Mouse (Mus musculus) ES-Bruce4 (cell line): ENCODE results near the gene Krtcap3. TPM values are rescaled to one million over a fixed set of nuclear protein-coding genes. Genes with fewer than 3 reads are reported as not detected.

Experiments used
- H3K27ac ChIP-seq: 2 replicates; pipeline ENCODE4 v1.5.1; 2012; ENCODE audit warnings: low read length, inconsistent platforms; ENCODE audit not compliant: insufficient read depth
- H3K27me3 ChIP-seq: 2 replicates; pipeline ENCODE4 v1.6.1; 2012; ENCODE audit warnings: mild to moderate bottlenecking, low read length, inconsistent platforms; ENCODE audit not compliant: control insufficient read depth, poor library complexity, insufficient read depth, severe bottlenecking
- H3K36me3 ChIP-seq: 2 replicates; pipeline ENCODE4 v1.6.1; 2012; ENCODE audit warnings: inconsistent platforms, mild to moderate bottlenecking, low read length, moderate library complexity; ENCODE audit not compliant: control insufficient read depth, poor library complexity, insufficient read depth, severe bottlenecking
- H3K4me1 ChIP-seq: one replicate; pipeline ENCODE4 v1.8.1; 2011; ENCODE audit warnings: low read length; ENCODE audit not compliant: control insufficient read depth, insufficient read depth
- H3K4me3 ChIP-seq: 2 replicates; pipeline ENCODE4 v1.5.1; 2011; ENCODE audit warnings: low read depth, mild to moderate bottlenecking, low read length
- H3K9ac ChIP-seq: 2 replicates; pipeline ENCODE4 v1.6.1; 2012; ENCODE audit warnings: low read depth, mild to moderate bottlenecking, inconsistent platforms; ENCODE audit not compliant: poor library complexity, severe bottlenecking
- H3K9me3 ChIP-seq: replicated peaks from 2 replicates; pipeline ENCODE4 v1.6.1; 2012; ENCODE audit warnings: mild to moderate bottlenecking, low read length, inconsistent platforms; ENCODE audit not compliant: control insufficient read depth, poor library complexity, insufficient read depth, severe bottlenecking
- CTCF ChIP-seq: IDR thresholded peaks from one replicate; pipeline ENCODE4 v1.8.1; 2011; ENCODE audit warnings: low read depth, low read length
- EP300 ChIP-seq: IDR thresholded peaks from 2 replicates; pipeline ENCODE4 v1.6.1; 2011; ENCODE audit warnings: low read depth, low read length; ENCODE audit not compliant: insufficient read depth
- POLR2A ChIP-seq: IDR thresholded peaks from one replicate; pipeline ENCODE4 v1.8.1; 2011; ENCODE audit warnings: low read length; ENCODE audit not compliant: insufficient read depth
- polyA plus RNA-seq: library from polyadenylated mRNA; stranded (reverse); fragments of >200 nt; gene quantifications from 2 replicates; pipeline ENCODE4 v1.2.4, GENCODE M21; 2011; ENCODE audit warnings: low read depth; ENCODE audit not compliant: missing spikeins, insufficient read depth, insufficient read length

Gene Krtcap3
- polyA plus RNA-seq, 1 experiment: 17.4 TPM

DNA sequence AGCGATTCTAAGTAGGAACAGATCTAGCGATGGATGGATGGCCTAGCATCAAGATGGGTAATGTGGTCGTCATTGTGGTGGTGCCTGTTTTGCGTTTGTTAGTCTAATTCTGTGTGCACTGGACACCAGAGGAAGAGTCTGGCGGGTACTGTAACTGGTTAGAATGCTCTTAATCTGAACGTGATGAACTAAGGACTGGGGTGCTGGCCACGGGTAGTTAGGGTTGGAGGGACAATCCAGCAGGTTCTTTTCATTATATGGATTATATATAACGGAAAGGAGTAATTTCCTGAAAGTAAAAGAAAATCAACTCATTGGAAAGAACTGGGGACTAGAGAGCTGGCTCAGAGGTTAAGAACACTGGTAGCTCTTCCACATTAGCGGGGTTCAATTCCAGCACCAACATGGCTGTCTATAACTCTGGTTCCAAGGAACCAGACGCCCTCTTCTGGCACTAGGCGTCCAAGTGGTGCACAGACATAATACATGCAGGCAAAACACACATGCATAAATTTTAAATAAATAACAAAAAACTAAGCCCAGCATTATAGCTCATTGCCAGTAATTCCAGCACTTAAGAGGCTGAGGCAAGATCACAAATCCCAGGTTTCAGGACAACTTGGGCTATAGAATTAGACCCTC is 30.1 kb upstream of the Krtcap3 start:
- H3K4me3 ChIP-seq: peak overlapping the region; percentile 96
- peak overlapping the region; percentile 94 for H3K9ac ChIP-seq
- peak overlapping the region; percentile 85 for H3K27ac ChIP-seq
- no peaks in the 10 kb centered on the region for H3K4me1 ChIP-seq
- H3K36me3 ChIP-seq: no peaks in the 10 kb centered on the region
- TF ChIP-seq EP300: no peak
- TF ChIP-seq CTCF: peak; percentile 53
- TF ChIP-seq POLR2A: no peak
- H3K27me3 ChIP-seq: no peaks in the 10 kb centered on the region
- no peaks in the 10 kb centered on the region for H3K9me3 ChIP-seq

DNA sequence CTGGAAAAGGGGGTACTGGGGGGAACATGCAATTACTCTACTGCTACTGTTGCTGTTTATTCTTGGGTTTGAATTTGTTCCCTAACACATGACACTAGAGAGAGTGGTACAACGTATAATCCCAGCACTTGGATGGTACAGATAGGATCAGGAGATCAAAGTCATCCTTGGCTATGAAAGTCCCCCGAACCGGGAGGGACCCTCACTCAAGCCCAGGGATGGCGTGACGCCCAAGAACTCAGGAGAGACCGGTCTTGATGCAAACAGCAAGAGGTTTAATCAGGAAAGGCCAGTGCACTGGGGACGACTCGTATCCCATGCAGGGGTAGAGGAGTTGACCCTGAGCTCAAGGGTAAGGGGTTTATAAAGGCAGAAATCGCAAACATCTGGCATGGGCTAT is 28.8 kb upstream of the Krtcap3 start:
- H3K4me1 ChIP-seq: no peaks in the 10 kb centered on the region
- H3K27me3 ChIP-seq: no peaks in the 10 kb centered on the region
- no peak overlapping the region for H3K27ac ChIP-seq
- TF ChIP-seq POLR2A (no peak), EP300 (no peak), CTCF (no peak)
- H3K4me3 ChIP-seq: no peak overlapping the region
- H3K9me3 ChIP-seq: no peaks in the 10 kb centered on the region
- no peaks in the 10 kb centered on the region for H3K36me3 ChIP-seq
- no peak overlapping the region for H3K9ac ChIP-seq

DNA sequence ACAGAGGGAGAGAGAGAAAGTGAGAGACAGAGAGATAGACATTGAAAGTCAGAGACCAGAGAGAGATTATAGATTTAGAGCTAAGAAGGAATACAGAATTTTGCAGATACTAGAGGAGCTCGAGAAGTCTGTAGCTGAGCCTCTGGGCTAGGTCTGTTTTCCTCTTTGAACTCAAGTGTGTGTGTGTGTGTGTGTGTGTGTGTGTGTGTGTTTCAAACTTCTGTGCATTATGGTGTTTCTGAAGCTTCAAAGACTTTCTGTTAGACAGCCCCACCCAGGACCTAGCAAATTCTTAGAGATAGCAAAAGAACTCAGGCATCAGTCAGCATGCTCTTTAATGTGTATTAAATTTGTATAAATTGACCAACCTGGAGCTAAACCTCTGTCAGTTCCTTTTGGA is 24.9 kb upstream of the Krtcap3 start:
- H3K4me3 ChIP-seq: no peak overlapping the region
- TF ChIP-seq POLR2A: no peak
- no peak for TF ChIP-seq CTCF
- TF ChIP-seq EP300: no peak
- H3K4me1 ChIP-seq: no peaks in the 10 kb centered on the region

DNA sequence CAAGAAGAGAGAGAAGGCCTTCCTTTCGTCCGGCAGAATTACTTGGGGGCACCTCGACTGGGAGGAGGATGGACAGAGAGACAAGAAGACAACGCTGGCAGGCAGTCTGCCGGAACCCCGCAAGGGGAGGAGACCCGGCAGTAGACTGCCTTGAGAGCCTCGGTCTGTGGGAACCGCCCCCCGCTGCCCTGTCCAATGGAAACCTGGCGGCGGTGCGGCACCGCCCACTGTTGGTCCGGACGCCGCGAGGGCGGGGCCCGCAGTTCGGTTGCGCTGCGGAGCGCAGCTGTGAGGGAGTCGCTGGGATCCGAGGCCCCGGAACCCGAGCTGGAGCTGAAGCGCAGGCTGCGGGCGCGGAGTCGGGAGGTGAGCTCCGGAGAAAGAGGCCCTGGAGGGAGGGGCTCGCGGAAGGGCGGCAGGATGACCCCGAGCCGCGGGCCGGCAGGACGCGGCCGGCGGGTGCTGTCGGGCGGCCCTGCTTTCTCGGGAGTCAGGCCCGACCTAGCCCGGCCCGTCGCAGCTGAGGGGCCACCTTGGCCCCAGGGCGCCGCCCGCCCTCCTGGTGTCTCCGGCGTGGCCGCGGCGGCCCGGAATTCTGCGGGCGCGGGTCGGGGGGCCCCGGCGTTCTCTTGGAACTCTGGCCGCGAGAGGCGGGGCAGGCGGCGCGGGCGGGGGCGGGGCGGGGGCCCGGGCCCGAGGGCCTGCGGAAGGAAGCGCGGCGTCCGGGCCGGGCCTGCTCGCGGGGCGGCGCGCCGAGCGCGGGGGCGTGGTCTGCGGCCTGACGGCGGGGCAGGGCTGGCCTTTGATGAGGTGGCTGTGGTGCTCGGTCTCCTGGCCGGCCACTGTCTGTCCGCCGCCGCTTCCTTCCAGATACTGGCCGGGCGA is 10.6 kb upstream of the Krtcap3 start, which contains the start of the genes Nrbp1 and Gm9970:
Gene Nrbp1, plus strand, starts transcription at position 228 of the 885 bp plus-strand sequence.
Gene Gm9970, minus strand, starts transcription at position 596 of the 885 bp plus-strand sequence.
- peak within 1 kb of the TSS; percentile 94 for H3K4me3 ChIP-seq
- TF ChIP-seq EP300: no peak
- peak; percentile 19 for TF ChIP-seq POLR2A
- no peak for TF ChIP-seq CTCF
- no peaks in the 10 kb centered on the region for H3K4me1 ChIP-seq
- H3K27me3 ChIP-seq: no peaks in the 10 kb centered on the region
- no peaks in the 10 kb centered on the region for H3K36me3 ChIP-seq
- H3K9ac ChIP-seq: peak within 1 kb of the TSS; percentile 85
- H3K9me3 ChIP-seq: no peaks in the 10 kb centered on the region
- H3K27ac ChIP-seq: peak within 1 kb of the TSS; percentile 51; the same call in 1 of the 2 replicates

More for the DNA sequence above, 24.9 kb upstream of the Krtcap3 start:
- no peak overlapping the region for H3K27ac ChIP-seq
- no peaks in the 10 kb centered on the region for H3K9me3 ChIP-seq
- no peak overlapping the region for H3K9ac ChIP-seq
- no peaks in the 10 kb centered on the region for H3K27me3 ChIP-seq
- no peaks in the 10 kb centered on the region for H3K36me3 ChIP-seq

DNA sequence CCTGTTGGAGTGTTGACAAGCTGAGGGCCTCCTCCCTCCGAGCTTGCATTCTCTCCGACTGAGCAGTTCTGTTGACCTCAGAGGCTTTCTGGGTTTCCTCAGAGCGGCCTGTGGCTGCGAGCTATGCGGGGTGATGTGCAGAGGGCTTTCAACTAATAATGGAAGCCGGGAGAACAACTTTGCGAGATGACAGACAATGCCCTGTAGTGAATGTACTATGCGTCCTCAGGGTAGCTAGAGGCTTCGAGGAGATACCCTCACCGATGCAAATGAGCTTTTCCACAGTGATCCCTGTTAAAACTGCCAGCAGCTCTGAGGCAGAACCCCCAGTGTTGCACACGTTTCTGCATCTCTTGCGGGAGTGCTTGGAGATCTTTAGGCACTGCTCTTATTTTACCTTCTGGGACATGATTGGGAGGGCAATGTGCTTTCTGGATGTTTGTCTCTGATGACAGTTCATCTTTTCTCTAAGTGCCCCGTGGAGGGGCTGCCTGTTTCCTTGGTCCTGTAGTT is 9.9 kb upstream of the Krtcap3 start:
- Histone ChIP-seq H3K27ac (no peak overlapping the region), H3K36me3 (no peaks in the 10 kb centered on the region), H3K4me1 (no peaks in the 10 kb centered on the region)

More for the DNA sequence above, 9.9 kb upstream of the Krtcap3 start:
- H3K27me3 ChIP-seq: no peaks in the 10 kb centered on the region
- H3K4me3 ChIP-seq: peak overlapping the region; percentile 94
- TF ChIP-seq POLR2A (no peak), EP300 (no peak), CTCF (no peak)
- H3K9me3 ChIP-seq: no peaks in the 10 kb centered on the region
- H3K9ac ChIP-seq: peak overlapping the region; percentile 85
